Mouse (Mus musculus) ovary, postnatal 14 days (tissue): ENCODE measurements at regions not wholly inside any gene's neighbourhood (a gene's known extent, or its start where the extent isn't known, plus 50 kb on each side); places are given as distances from the start of the nearest gene placed in this dataset.

Experiments used
- DNase-seq: peaks from one replicate; pipeline ENCODE4 v3.0.0; 2022; ENCODE audit warnings: low spot score

DNA sequence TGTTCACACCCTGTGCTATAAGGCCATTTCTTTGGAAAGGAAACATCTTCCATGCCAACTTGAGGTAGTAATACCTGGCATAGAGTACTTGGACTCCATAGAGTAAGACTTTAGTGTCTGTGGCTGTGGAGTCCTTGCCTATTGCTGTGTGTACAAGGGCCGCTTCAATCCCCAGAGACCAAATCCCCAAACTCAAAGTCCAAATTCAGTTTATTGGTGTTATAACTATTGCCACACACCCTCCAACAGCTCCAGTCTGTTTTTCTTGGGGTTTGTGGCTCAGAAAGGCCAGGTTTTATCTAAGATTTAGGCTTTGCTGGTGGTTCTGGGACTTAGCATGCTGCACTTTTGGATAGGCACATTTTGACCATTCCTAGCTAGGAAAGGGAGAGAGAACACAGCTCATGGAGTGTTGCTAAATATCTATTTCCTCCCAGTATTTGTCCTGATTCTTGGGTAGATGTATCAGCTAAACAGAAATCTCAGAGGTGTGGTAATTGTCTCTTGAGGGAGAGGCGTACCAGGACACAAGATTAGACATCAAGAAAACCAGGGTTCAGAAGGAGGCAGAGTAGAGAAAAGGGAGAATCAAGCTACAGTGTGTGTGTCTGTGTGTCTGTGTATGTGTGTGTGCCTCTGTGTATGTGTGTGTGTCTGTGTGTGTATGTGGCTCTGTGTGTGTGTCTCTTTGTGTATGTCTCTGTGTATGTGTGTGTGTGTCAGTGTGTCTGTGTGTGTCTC, 65.3 kb upstream of the Parp11 start:
- no peak for DNase-seq

DNA sequence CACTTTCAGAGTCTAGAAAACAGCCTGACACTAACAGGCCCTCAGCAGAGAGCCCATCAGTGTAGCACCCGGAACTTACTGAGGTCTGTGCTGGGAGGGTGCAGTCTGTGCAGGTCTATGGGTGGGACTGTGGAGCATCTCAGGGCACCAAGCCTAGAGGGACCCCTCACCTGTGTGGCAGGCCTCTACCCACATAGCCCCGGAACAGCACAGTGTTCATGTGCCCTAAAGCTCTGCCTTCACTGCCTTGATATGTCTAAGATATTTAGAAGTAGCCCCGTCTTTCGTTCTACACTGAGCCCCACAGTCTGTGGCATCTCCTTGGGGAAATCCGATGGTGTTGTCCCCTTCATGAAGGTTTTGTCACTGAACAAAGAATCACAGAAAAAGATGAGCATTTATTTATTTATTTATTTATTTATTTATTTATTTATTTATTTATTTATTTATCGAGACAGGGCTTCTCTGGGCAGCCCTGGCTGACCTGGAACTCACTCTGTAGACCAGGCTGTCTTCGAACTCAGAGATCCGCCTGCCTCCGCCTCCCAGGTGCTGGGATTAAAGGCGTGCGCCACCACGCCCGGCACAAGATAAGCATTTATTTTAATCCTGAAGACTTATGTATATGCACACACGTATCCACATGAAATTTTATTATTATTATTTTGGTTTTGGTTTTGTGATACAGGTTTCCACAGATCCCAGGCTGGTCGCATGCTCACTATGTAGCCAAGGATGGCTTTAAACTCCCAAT, 55.2 kb upstream of the Parp11 start:
- DNase-seq = no peak

DNA sequence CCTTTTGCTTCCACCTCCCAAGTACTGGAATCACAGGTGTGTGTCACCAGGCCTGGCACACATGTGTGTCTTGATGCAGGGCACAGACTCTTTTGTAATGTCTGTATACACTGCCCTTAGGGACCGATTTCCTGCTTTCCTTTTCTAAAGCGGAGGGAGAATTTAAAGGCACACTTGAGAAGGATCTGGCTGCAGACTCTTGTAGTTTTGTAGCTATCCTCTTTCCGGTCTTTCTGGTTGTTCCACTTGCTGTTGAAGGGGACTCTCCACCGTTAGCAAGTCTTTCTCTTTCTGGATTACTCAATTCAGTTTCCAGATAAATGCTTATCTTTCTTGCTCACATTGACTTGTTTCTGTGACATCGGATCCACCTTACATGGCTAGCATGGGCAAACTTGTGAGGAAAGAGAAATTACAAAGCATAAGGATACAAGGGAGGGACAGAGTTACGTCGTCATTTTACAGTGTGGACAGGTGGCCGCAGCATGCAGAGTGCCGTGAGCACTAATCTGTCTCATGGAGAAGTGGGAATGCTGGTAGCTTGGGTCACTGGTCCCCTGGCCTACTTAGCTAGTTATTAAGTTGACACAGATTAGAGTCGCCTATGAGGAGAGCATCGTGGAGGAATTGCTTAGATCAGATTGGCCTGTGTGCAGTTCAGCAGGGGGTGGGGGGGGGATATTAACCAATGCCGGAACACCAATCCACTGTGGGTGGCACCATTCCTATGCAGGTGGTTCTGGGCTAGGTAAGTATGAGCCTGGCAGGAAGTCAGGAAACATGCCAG, 54.4 kb upstream of the Parp11 start:
- DNase-seq = no peak

DNA sequence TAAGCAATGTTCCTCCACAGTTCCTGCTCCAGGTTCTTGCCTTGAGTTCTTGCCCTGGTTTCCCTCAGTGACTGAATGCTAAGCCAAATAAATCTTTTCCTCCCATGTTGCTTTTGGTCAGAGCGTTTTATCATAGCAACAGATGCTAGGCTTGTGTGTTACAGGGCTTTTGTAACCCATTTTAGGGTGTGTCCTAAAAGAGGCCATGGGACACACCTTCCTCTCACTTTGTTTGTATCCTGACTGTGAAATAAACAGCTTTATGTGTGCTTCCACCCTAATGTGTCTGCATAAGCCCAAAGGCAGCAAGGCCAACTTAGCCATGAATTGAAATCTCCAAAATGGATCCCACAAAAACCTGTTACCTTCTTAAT, 53.9 kb upstream of the Parp11 start:
- no peak for DNase-seq

DNA sequence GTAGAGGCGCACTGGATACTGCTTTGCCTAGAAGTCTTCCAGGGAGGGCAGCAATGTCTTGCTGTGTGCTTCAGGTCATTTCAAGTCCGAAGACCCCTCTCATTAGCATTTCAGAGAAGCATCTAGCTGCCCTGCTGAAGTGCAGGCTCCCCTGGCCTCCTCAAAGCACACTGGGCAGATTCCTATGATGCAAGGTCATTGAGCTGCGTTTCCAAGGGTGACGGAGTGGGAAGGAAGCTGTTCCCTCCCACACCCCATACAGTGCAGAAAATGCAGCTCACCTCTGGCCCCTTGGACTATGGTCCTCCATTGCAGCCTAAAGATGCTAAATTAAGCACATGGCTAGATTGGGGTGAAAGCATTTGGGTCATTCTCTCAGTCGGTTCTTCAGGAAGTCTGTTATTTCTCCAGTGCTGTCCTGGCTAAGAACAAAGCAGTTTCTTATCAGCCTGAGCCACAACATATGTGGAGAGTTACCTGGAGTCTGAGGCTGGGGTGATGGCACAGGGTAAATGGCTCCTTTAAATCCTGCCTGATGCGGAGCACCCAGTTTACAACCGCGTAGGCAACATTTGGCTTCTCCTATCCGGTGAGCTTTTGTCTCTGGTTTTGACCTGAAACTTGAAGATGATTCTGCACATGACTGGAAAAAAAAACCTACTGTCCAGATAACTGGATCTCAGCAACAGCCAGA, 52.6 kb upstream of the Parp11 start:
- no peak for DNase-seq
